Mouse (Mus musculus): Measurements from ENCODE around the gene Eid1. TPM values are rescaled to one million over a fixed set of nuclear protein-coding genes. Genes with fewer than 3 reads are reported as not detected.

Gene Eid1
- polyA plus RNA-seq, 1 experiment from 2014 or later: 147 TPM

GRCm38 (mm10) chr2:125653286-125653685, 19.6 kb upstream of the Eid1 start:
- no peak overlapping the region for H3K9ac ChIP-seq
- H3K4me2 ChIP-seq: no peak overlapping the region
- no peak overlapping the region for H3K27ac ChIP-seq
- H3K36me3 ChIP-seq: no peaks in the 10 kb centered on the region
- ATAC-seq (ENCODE audit: insufficient read depth, low FRiP score, low read depth): no peak
- WGBS: 93% methylated on average over 2 of the region's 2 CpGs
- no peaks in the 10 kb centered on the region for H3K9me3 ChIP-seq
- no peaks in the 10 kb centered on the region for H3K4me1 ChIP-seq
- no peak overlapping the region for H3K4me3 ChIP-seq (replicated peaks)
- no peaks in the 10 kb centered on the region for H3K27me3 ChIP-seq (replicated peaks)

GRCm38 (mm10) chr2:125655391-125655790, 17.5 kb upstream of the Eid1 start:
- Histone ChIP-seq H3K4me3 (replicated peaks) (no peak overlapping the region), H3K27me3 (replicated peaks) (no peaks in the 10 kb centered on the region), H3K4me1 (peaks cover 4% of the 10 kb centered on the region; the same call in 1 of the 2 replicates), H3K36me3 (no peaks in the 10 kb centered on the region), H3K9ac (no peak overlapping the region), H3K4me2 (no peak overlapping the region), H3K27ac (no peak overlapping the region), H3K9me3 (no peaks in the 10 kb centered on the region)
- no peak for ATAC-seq (ENCODE audit: insufficient read depth, low FRiP score, low read depth)
- 91% methylated on average over 9 of the region's 9 CpGs for WGBS

GRCm38 (mm10) chr2:125659823-125660536, 12.9 kb upstream of the Eid1 start:
- peak; percentile 72; the same call in 1 of the 2 replicates for ATAC-seq (ENCODE audit: insufficient read depth, low FRiP score, low read depth)
- Histone ChIP-seq H3K4me3 (replicated peaks) (peak overlapping the region; percentile 30), H3K27me3 (replicated peaks) (no peaks in the 10 kb centered on the region), H3K27ac (no peak overlapping the region), H3K9ac (no peak overlapping the region), H3K36me3 (no peaks in the 10 kb centered on the region), H3K9me3 (no peaks in the 10 kb centered on the region), H3K4me2 (peak overlapping the region; percentile 52), H3K4me1 (peaks cover 11% of the 10 kb centered on the region; the same call in 1 of the 2 replicates)
- 12% methylated on average over 10 of the region's 10 CpGs for WGBS

GRCm38 (mm10) chr2:125660537-125661130, 12.3 kb upstream of the Eid1 start:
- no peaks in the 10 kb centered on the region for H3K27me3 ChIP-seq (replicated peaks)
- 27% methylated on average over 20 of the region's 20 CpGs for WGBS
- peak overlapping the region; percentile 52 for H3K4me2 ChIP-seq
- peak overlapping the region; percentile 30 for H3K4me3 ChIP-seq (replicated peaks)
- peak; percentile 54; the same call in 1 of the 2 replicates for ATAC-seq (ENCODE audit: insufficient read depth, low FRiP score, low read depth)
- H3K9ac ChIP-seq: no peak overlapping the region
- no peaks in the 10 kb centered on the region for H3K9me3 ChIP-seq
- H3K4me1 ChIP-seq: peaks cover 11% of the 10 kb centered on the region; the same call in 1 of the 2 replicates
- no peak overlapping the region for H3K27ac ChIP-seq
- no peaks in the 10 kb centered on the region for H3K36me3 ChIP-seq

- no peaks in the 10 kb centered on the region for H3K27me3 ChIP-seq (replicated peaks)
- no peak for ATAC-seq (ENCODE audit: insufficient read depth, low FRiP score, low read depth)
- peak overlapping the region; percentile 52 for H3K4me2 ChIP-seq
- peak overlapping the region; percentile 30; the same call in 1 of the 2 replicates for H3K4me3 ChIP-seq (replicated peaks)
- no peaks in the 10 kb centered on the region for H3K36me3 ChIP-seq
- no peak overlapping the region for H3K9ac ChIP-seq
- H3K4me1 ChIP-seq: peaks cover 11% of the 10 kb centered on the region; the same call in 1 of the 2 replicates
- no peaks in the 10 kb centered on the region for H3K9me3 ChIP-seq
- H3K27ac ChIP-seq: no peak overlapping the region
- WGBS: 55% methylated on average over 4 of the region's 4 CpGs
Observed at GRCm38 (mm10) chr2:125661156-125661555, 11.7 kb upstream of the Eid1 start.

- Histone ChIP-seq H3K27ac (no peak overlapping the region), H3K9ac (no peak overlapping the region), H3K9me3 (no peaks in the 10 kb centered on the region), H3K4me3 (replicated peaks) (no peak overlapping the region), H3K36me3 (no peaks in the 10 kb centered on the region), H3K4me2 (no peak overlapping the region), H3K27me3 (replicated peaks) (no peaks in the 10 kb centered on the region), H3K4me1 (peaks cover 11% of the 10 kb centered on the region; the same call in 1 of the 2 replicates)
- no peak for ATAC-seq (ENCODE audit: insufficient read depth, low FRiP score, low read depth)
- WGBS: 86% methylated on average over 3 of the region's 3 CpGs
Observed at GRCm38 (mm10) chr2:125662517-125662916, 10.4 kb upstream of the Eid1 start.

GRCm38 (mm10) chr2:125665213-125665612, 7.7 kb upstream of the Eid1 start:
- peaks cover 9% of the 10 kb centered on the region; the same call in 1 of the 2 replicates for H3K4me1 ChIP-seq
- WGBS: 84% methylated on average over 5 of the region's 5 CpGs
- ATAC-seq (ENCODE audit: insufficient read depth, low FRiP score, low read depth): no peak

GRCm38 (mm10) chr2:125665909-125666308, 7.0 kb upstream of the Eid1 start:
- Histone ChIP-seq H3K9ac (no peak overlapping the region), H3K27ac (no peak overlapping the region), H3K9me3 (no peaks in the 10 kb centered on the region), H3K4me1 (peaks cover 2% of the 10 kb centered on the region; the same call in 1 of the 2 replicates), H3K4me3 (replicated peaks) (no peak overlapping the region), H3K36me3 (no peaks in the 10 kb centered on the region), H3K27me3 (replicated peaks) (no peaks in the 10 kb centered on the region), H3K4me2 (no peak overlapping the region)
- peak; percentile 77; the same call in 1 of the 2 replicates for ATAC-seq (ENCODE audit: insufficient read depth, low FRiP score, low read depth)
- WGBS: 74% methylated on average over 4 of the region's 4 CpGs

More at GRCm38 (mm10) chr2:125665213-125665612, 7.7 kb upstream of the Eid1 start:
- no peak overlapping the region for H3K4me2 ChIP-seq
- no peaks in the 10 kb centered on the region for H3K27me3 ChIP-seq (replicated peaks)
- H3K9ac ChIP-seq: no peak overlapping the region
- no peaks in the 10 kb centered on the region for H3K9me3 ChIP-seq
- no peak overlapping the region for H3K4me3 ChIP-seq (replicated peaks)
- H3K27ac ChIP-seq: no peak overlapping the region
- no peaks in the 10 kb centered on the region for H3K36me3 ChIP-seq

- Histone ChIP-seq H3K27me3 (replicated peaks) (no peaks in the 10 kb centered on the region), H3K4me3 (replicated peaks) (no peak overlapping the region), H3K9ac (no peak overlapping the region), H3K9me3 (no peaks in the 10 kb centered on the region), H3K36me3 (no peaks in the 10 kb centered on the region), H3K4me2 (no peak overlapping the region), H3K27ac (no peak overlapping the region), H3K4me1 (no peaks in the 10 kb centered on the region)
- ATAC-seq (ENCODE audit: insufficient read depth, low FRiP score, low read depth): no peak
- 73% methylated on average over 4 of the region's 4 CpGs for WGBS
Observed at GRCm38 (mm10) chr2:125666668-125667067, 6.2 kb upstream of the Eid1 start.

GRCm38 (mm10) chr2:125667184-125667583, 5.7 kb upstream of the Eid1 start:
- Histone ChIP-seq H3K4me3 (replicated peaks) (no peak overlapping the region), H3K27me3 (replicated peaks) (no peaks in the 10 kb centered on the region), H3K27ac (no peak overlapping the region), H3K9ac (no peak overlapping the region), H3K36me3 (no peaks in the 10 kb centered on the region), H3K4me2 (no peak overlapping the region), H3K9me3 (no peaks in the 10 kb centered on the region), H3K4me1 (no peaks in the 10 kb centered on the region)
- peak; percentile 84 for ATAC-seq (ENCODE audit: insufficient read depth, low FRiP score, low read depth)
- 37% methylated on average over 5 of the region's 5 CpGs for WGBS

- no peaks in the 10 kb centered on the region for H3K9me3 ChIP-seq
- no peak overlapping the region for H3K27ac ChIP-seq
- no peak overlapping the region for H3K4me2 ChIP-seq
- 81% methylated on average over 7 of the region's 7 CpGs for WGBS
- H3K4me3 ChIP-seq (replicated peaks): no peak overlapping the region
- H3K27me3 ChIP-seq (replicated peaks): no peaks in the 10 kb centered on the region
- no peaks in the 10 kb centered on the region for H3K4me1 ChIP-seq
- no peak for ATAC-seq (ENCODE audit: insufficient read depth, low FRiP score, low read depth)
- H3K9ac ChIP-seq: no peak overlapping the region
- no peaks in the 10 kb centered on the region for H3K36me3 ChIP-seq
Observed at GRCm38 (mm10) chr2:125667721-125668120, 5.2 kb upstream of the Eid1 start.

GRCm38 (mm10) chr2:125670846-125671245, 2.0 kb upstream of the Eid1 start:
- H3K4me3 ChIP-seq (replicated peaks): no peak overlapping the region
- H3K36me3 ChIP-seq: no peaks in the 10 kb centered on the region
- H3K4me2 ChIP-seq: no peak overlapping the region
- no peaks in the 10 kb centered on the region for H3K9me3 ChIP-seq
- no peaks in the 10 kb centered on the region for H3K27me3 ChIP-seq (replicated peaks)
- ATAC-seq (ENCODE audit: insufficient read depth, low FRiP score, low read depth): no peak
- H3K4me1 ChIP-seq: no peaks in the 10 kb centered on the region
- H3K27ac ChIP-seq: no peak overlapping the region
- no peak overlapping the region for H3K9ac ChIP-seq
- 56% methylated on average over 1 of the region's 1 CpGs for WGBS

Measured in stomach, embryonic 15.5 days (tissue).